Mouse (Mus musculus) MEL (cell line): Measurements from ENCODE around the gene Fam234b. TPM values are rescaled to one million over a fixed set of nuclear protein-coding genes. Genes with fewer than 3 reads are reported as not detected.

Source experiments
- DNase-seq: peaks from one replicate; pipeline ENCODE4 v3.0.0; 2011; ENCODE audit warnings: low read depth, low spot score
- H3K27ac ChIP-seq: 2 replicates; pipeline ENCODE4 v1.5.1; 2012; ENCODE audit warnings: low read depth, mild to moderate bottlenecking, control low read depth, low read length, moderate library complexity; ENCODE audit not compliant: control insufficient read depth
- H3K27me3 ChIP-seq, 2 experiments: fragments of 150-350 bp in 1 of 2; sonication (generic) in 1 of 2; 2 replicates each; pipeline ENCODE4 v1.6.1; 2012; ENCODE audit warnings: low read length in 2 of 2, mild to moderate bottlenecking in 2 of 2, improper control_type of control experiment in 1 of 2, moderate library complexity in 1 of 2; ENCODE audit not compliant: insufficient read depth in 2 of 2, control insufficient read depth in 1 of 2
- H3K36me3 ChIP-seq, 2 experiments: 2 replicates each; pipeline ENCODE4 v1.6.1; 2012 to 2014; ENCODE audit warnings: low read length in 2 of 2, improper control_type of control experiment in 1 of 2, inconsistent platforms in 1 of 2, mild to moderate bottlenecking in 1 of 2; ENCODE audit not compliant: insufficient read depth in 2 of 2, control insufficient read depth in 1 of 2
- H3K4me1 ChIP-seq, 2 experiments: fragments of 150-350 bp in 1 of 2; sonication (generic) in 1 of 2; 2 replicates each; pipeline ENCODE4 v1.6.1; 2012; ENCODE audit warnings: low read length in 2 of 2, improper control_type of control experiment in 1 of 2, mild to moderate bottlenecking in 1 of 2; ENCODE audit not compliant: insufficient read depth in 2 of 2, control insufficient read depth in 1 of 2
- H3K4me3 ChIP-seq, 2 experiments: fragments of 150-350 bp in 1 of 2; sonication (generic) in 1 of 2; 2 replicates each; pipeline ENCODE4 v1.5.1; 2012; ENCODE audit warnings: low read depth in 2 of 2, low read length in 2 of 2, mild to moderate bottlenecking in 2 of 2, moderate library complexity in 2 of 2, control low read depth in 1 of 2, improper control_type of control experiment in 1 of 2; ENCODE audit not compliant: control insufficient read depth in 1 of 2, insufficient read depth in 1 of 2
- H3K79me2 ChIP-seq: 2 replicates; pipeline ENCODE4 v1.6.1; 2012; ENCODE audit warnings: mild to moderate bottlenecking, low read length, moderate library complexity; ENCODE audit not compliant: control insufficient read depth, poor library complexity, insufficient read depth
- H3K9ac ChIP-seq: 2 replicates; pipeline ENCODE4 v1.6.1; 2012; ENCODE audit warnings: low read depth, mild to moderate bottlenecking, control low read depth, low read length, moderate library complexity; ENCODE audit not compliant: control insufficient read depth, poor library complexity, severe bottlenecking
- H3K9me3 ChIP-seq: fragments of 150-350 bp; sonication (generic); replicated peaks from 2 replicates; pipeline ENCODE4 v1.6.1; 2012; ENCODE audit warnings: mild to moderate bottlenecking, low read length, improper control_type of control experiment, moderate library complexity; ENCODE audit not compliant: insufficient read depth
- BHLHE40 ChIP-seq: IDR thresholded peaks from 2 replicates; pipeline ENCODE4 v1.6.1; 2012; ENCODE audit warnings: low read depth, mild to moderate bottlenecking, inconsistent platforms, low read length, improper control_type of control experiment, borderline replicate concordance
- CHD2 ChIP-seq: IDR thresholded peaks from 2 replicates; pipeline ENCODE4 v1.6.1; 2011; ENCODE audit warnings: low read length, improper control_type of control experiment
- CTCF ChIP-seq, 3 experiments: IDR thresholded peaks in 2 of 3; conservative IDR thresholded peaks in 1 of 3; 2 replicates each; pipeline ENCODE4 v1.5.1; 2011 to 2012; ENCODE audit warnings: low read length in 3 of 3, low read depth in 2 of 3, mild to moderate bottlenecking in 2 of 3, improper control_type of control experiment in 1 of 3, inconsistent platforms in 1 of 3, mixed read lengths in 1 of 3, moderate library complexity in 1 of 3; ENCODE audit not compliant: control insufficient read depth in 1 of 3, insufficient read depth in 1 of 3, poor library complexity in 1 of 3, severe bottlenecking in 1 of 3
- ETS1 ChIP-seq: IDR thresholded peaks from 2 replicates; pipeline ENCODE4 v1.6.1; 2012; ENCODE audit warnings: low read depth, mild to moderate bottlenecking, inconsistent platforms, low read length, improper control_type of control experiment, moderate library complexity
- GABPA ChIP-seq: IDR thresholded peaks from 2 replicates; pipeline ENCODE4 v1.6.1; 2012; ENCODE audit warnings: low read depth, mild to moderate bottlenecking, inconsistent platforms, low read length, improper control_type of control experiment, moderate library complexity
- JUND ChIP-seq: IDR thresholded peaks from 2 replicates; pipeline ENCODE4 v1.6.1; 2011; ENCODE audit warnings: low read depth, mild to moderate bottlenecking, improper control_type of control experiment, low read length
- KAT2A ChIP-seq: conservative IDR thresholded peaks from 2 replicates; pipeline ENCODE4 v1.6.1; 2012; ENCODE audit warnings: low read depth, low read length, improper control_type of control experiment, inconsistent platforms
- MEF2A ChIP-seq: IDR thresholded peaks from 2 replicates; pipeline ENCODE4 v1.6.1; 2014; ENCODE audit warnings: low read depth, mild to moderate bottlenecking, inconsistent platforms, low read length, improper control_type of control experiment; ENCODE audit not compliant: poor library complexity, insufficient replicate concordance, severe bottlenecking; ENCODE audit errors: extremely low read depth
- MXI1 ChIP-seq: IDR thresholded peaks from 2 replicates; pipeline ENCODE4 v1.6.1; 2011; ENCODE audit warnings: mild to moderate bottlenecking, low read depth, low read length, improper control_type of control experiment
- NELFE ChIP-seq: IDR thresholded peaks from 2 replicates; pipeline ENCODE4 v1.6.1; 2011; ENCODE audit warnings: low read depth, low read length, improper control_type of control experiment
- NRF1 ChIP-seq: IDR thresholded peaks from 2 replicates; pipeline ENCODE4 v1.6.1; 2014; ENCODE audit warnings: low read depth, mild to moderate bottlenecking, inconsistent platforms, low read length, improper control_type of control experiment, moderate library complexity; ENCODE audit not compliant: poor library complexity, insufficient read depth, severe bottlenecking
- RAD21 ChIP-seq: IDR thresholded peaks from 2 replicates; pipeline ENCODE4 v1.6.1; 2011; ENCODE audit warnings: mild to moderate bottlenecking, low read depth, low read length, improper control_type of control experiment
- RCOR1 ChIP-seq: IDR thresholded peaks from 2 replicates; pipeline ENCODE4 v1.6.1; 2012; ENCODE audit warnings: low read depth, mild to moderate bottlenecking, inconsistent platforms, low read length, improper control_type of control experiment
- SIN3A ChIP-seq: IDR thresholded peaks from 2 replicates; pipeline ENCODE4 v1.6.1; 2012; ENCODE audit warnings: low read length, improper control_type of control experiment, inconsistent platforms
- SMC3 ChIP-seq: IDR thresholded peaks from 2 replicates; pipeline ENCODE4 v1.6.1; 2011; ENCODE audit warnings: low read depth, low read length, improper control_type of control experiment
- ZC3H11A ChIP-seq: IDR thresholded peaks from 2 replicates; pipeline ENCODE4 v1.6.1; 2012; ENCODE audit warnings: low read depth, mild to moderate bottlenecking, inconsistent platforms, low read length, improper control_type of control experiment
- polyA plus RNA-seq, 2 experiments: library from polyadenylated mRNA; stranded (reverse) in 1 of 2; unstranded in 1 of 2; fragments of >175 nt in 1 of 2; fragments of >200 nt in 1 of 2; gene quantifications; 2 replicates each; pipeline versions ENCODE4 v1.2.1 to v1.2.4; 2012; ENCODE audit warnings: low replicate concordance in 2 of 2, low read depth in 1 of 2; ENCODE audit not compliant: insufficient read length in 2 of 2, insufficient read depth in 1 of 2, missing spikeins in 1 of 2
- total RNA-seq: library from RNA; depleted of rRNA; stranded (reverse); fragments of 300-350 nt; gene quantifications from 2 replicates; pipeline ENCODE4 v1.2.3, GENCODE M21; 2012

The Fam234b gene
- total and polyA plus RNA-seq, 3 experiments = 12.2 to 20.5 TPM; not detected in 1

GRCm38 (mm10) chr6:135190122-135190521 is 7.7 kb upstream of the Fam234b start:
- H3K9me3 ChIP-seq = no peaks in the 10 kb centered on the region
- no peak for TF ChIP-seq RCOR1
- TF ChIP-seq NRF1 = no peak
- TF ChIP-seq CTCF (IDR thresholded peaks at IDR 0.05 in 2 of 3, conservative IDR thresholded peaks at IDR 0.05 in 1 of 3; ENCODE audit: control insufficient read depth in 1 of 3, insufficient read depth in 1 of 3, low read depth in 2 of 3, low read length in 3 of 3, poor library complexity in 1 of 3, severe bottlenecking in 1 of 3) = no peak
- no peak for TF ChIP-seq JUND
- TF ChIP-seq MXI1 = no peak
- TF ChIP-seq KAT2A = no peak
- TF ChIP-seq GABPA = no peak
- TF ChIP-seq BHLHE40 = no peak
- TF ChIP-seq, all 39 proteins: peak for 0
- no peak overlapping the region for H3K4me3 ChIP-seq
- no peak for DNase-seq
- H3K79me2 ChIP-seq = no peaks in the 10 kb centered on the region
- no peak overlapping the region for H3K9ac ChIP-seq
- H3K27me3 ChIP-seq = no peaks in the 10 kb centered on the region
- peaks cover 0 to 4% of the 10 kb centered on the region in 2 experiments; a peak in 1 of 4 replicates for H3K4me1 ChIP-seq
- H3K27ac ChIP-seq = no peak overlapping the region
- H3K36me3 ChIP-seq = peaks cover 0 to 2% of the 10 kb centered on the region in 2 experiments; a peak in 2 of 4 replicates

- Histone ChIP-seq H3K27me3 (no peaks in the 10 kb centered on the region), H3K27ac (no peak overlapping the region), H3K4me3 (no peak overlapping the region), H3K79me2 (no peaks in the 10 kb centered on the region), H3K9me3 (no peaks in the 10 kb centered on the region), H3K4me1 (peaks cover 5 to 6% of the 10 kb centered on the region in 2 experiments; a peak in 2 of 4 replicates), H3K36me3 (peaks cover 0 to 7% of the 10 kb centered on the region in 2 experiments; a peak in 2 of 4 replicates), H3K9ac (no peak overlapping the region)
- TF ChIP-seq MEF2A (no peak), SIN3A (0 out of 2 replicates have a peak, but pooled peaks have one; percentile 32), BHLHE40 (no peak), GABPA (no peak), RAD21 (no peak), RCOR1 (0 out of 2 replicates have a peak, but pooled peaks have one; percentile 6), ETS1 (peak; percentile 73), NELFE (no peak), SMC3 (no peak), ZC3H11A (no peak), CHD2 (no peak), MXI1 (no peak)
- peak; percentile 77 for DNase-seq
These were observed 5.9 kb upstream of the Fam234b start for GRCm38 (mm10) chr6:135191906-135192305.
